Mouse (Mus musculus): ENCODE measurements around the gene 2900026A02Rik. TPM values are rescaled to one million over a fixed set of nuclear protein-coding genes. Genes with fewer than 3 reads are reported as not detected.

The 2900026A02Rik gene
- total and polyA plus RNA-seq, 3 experiments: not detected

- Histone ChIP-seq H3K9ac (ENCODE audit: control insufficient read depth, low read depth, low read length, poor library complexity, severe bottlenecking) (no peak overlapping the region), H3K27me3 (ENCODE audit: control insufficient read depth in 1 of 2, insufficient read depth in 2 of 2, low read length in 2 of 2) (no peaks in the 10 kb centered on the region), H3K27ac (ENCODE audit: control insufficient read depth, low read depth, low read length) (no peak overlapping the region), H3K4me3 (ENCODE audit: control insufficient read depth in 1 of 2, insufficient read depth in 1 of 2, low read depth in 2 of 2, low read length in 2 of 2) (no peak overlapping the region), H3K9me3 (replicated peaks; ENCODE audit: insufficient read depth, low read length) (no peaks in the 10 kb centered on the region), H3K4me1 (ENCODE audit: control insufficient read depth in 1 of 2, insufficient read depth in 2 of 2, low read length in 2 of 2) (no peaks in the 10 kb centered on the region), H3K79me2 (ENCODE audit: control insufficient read depth, insufficient read depth, low read length, poor library complexity) (no peaks in the 10 kb centered on the region), H3K36me3 (ENCODE audit: control insufficient read depth in 1 of 2, insufficient read depth in 2 of 2, low read length in 2 of 2) (no peaks in the 10 kb centered on the region)
- TF ChIP-seq USF2 (IDR thresholded peaks at IDR 0.05; ENCODE audit: borderline replicate concordance in 1 of 2, insufficient read depth in 1 of 2, low read depth in 1 of 2, low read length in 2 of 2) (no peak), CTCF (IDR thresholded peaks at IDR 0.05 in 2 of 3, conservative IDR thresholded peaks at IDR 0.05 in 1 of 3; ENCODE audit: control insufficient read depth in 1 of 3, insufficient read depth in 1 of 3, low read depth in 2 of 3, low read length in 3 of 3, poor library complexity in 1 of 3, severe bottlenecking in 1 of 3) (0 out of 6 replicates have a peak, but pooled peaks of 1 of the 3 experiments have one; percentile 4), EP300 (IDR thresholded peaks at IDR 0.05; ENCODE audit: low read depth in 1 of 2, low read length in 2 of 2) (no peak), POLR2AphosphoS2 (IDR thresholded peaks at IDR 0.05; ENCODE audit: low read length) (no peak), NELFE (IDR thresholded peaks at IDR 0.05; ENCODE audit: low read depth, low read length) (no peak), ELF1 (IDR thresholded peaks at IDR 0.05; ENCODE audit: low read depth, low read length) (no peak), UBTF (IDR thresholded peaks at IDR 0.05; ENCODE audit: borderline replicate concordance, insufficient read depth, low read depth, low read length) (no peak), HCFC1 (IDR thresholded peaks at IDR 0.05; ENCODE audit: low read depth, low read length) (no peak)
- no peak for DNase-seq (ENCODE audit: low read depth, low spot score)
Observed at GRCm38 (mm10) chr5:113079783-113080182, 141.3 kb downstream of the 2900026A02Rik start.

GRCm38 (mm10) chr5:113078686-113079085, 142.3 kb downstream of the 2900026A02Rik start:
- no peak overlapping the region for H3K4me3 ChIP-seq (ENCODE audit: control insufficient read depth in 1 of 2, insufficient read depth in 1 of 2, low read depth in 2 of 2, low read length in 2 of 2)
- no peaks in the 10 kb centered on the region for H3K36me3 ChIP-seq (ENCODE audit: control insufficient read depth in 1 of 2, insufficient read depth in 2 of 2, low read length in 2 of 2)
- no peaks in the 10 kb centered on the region for H3K9me3 ChIP-seq (replicated peaks; ENCODE audit: insufficient read depth, low read length)
- no peak overlapping the region for H3K9ac ChIP-seq (ENCODE audit: control insufficient read depth, low read depth, low read length, poor library complexity, severe bottlenecking)
- DNase-seq (ENCODE audit: low read depth, low spot score): no peak
- no peaks in the 10 kb centered on the region for H3K4me1 ChIP-seq (ENCODE audit: control insufficient read depth in 1 of 2, insufficient read depth in 2 of 2, low read length in 2 of 2)
- H3K27me3 ChIP-seq (ENCODE audit: control insufficient read depth in 1 of 2, insufficient read depth in 2 of 2, low read length in 2 of 2): no peaks in the 10 kb centered on the region
- H3K27ac ChIP-seq (ENCODE audit: control insufficient read depth, low read depth, low read length): no peak overlapping the region
- H3K79me2 ChIP-seq (ENCODE audit: control insufficient read depth, insufficient read depth, low read length, poor library complexity): no peaks in the 10 kb centered on the region
- no peak for TF ChIP-seq POLR2AphosphoS5 (IDR thresholded peaks at IDR 0.05; ENCODE audit: borderline replicate concordance, low read depth, low read length)
- peak; percentile 2 to 36 (median 23); a peak in 3 of 6 replicates for TF ChIP-seq CTCF (IDR thresholded peaks at IDR 0.05 in 2 of 3, conservative IDR thresholded peaks at IDR 0.05 in 1 of 3; ENCODE audit: control insufficient read depth in 1 of 3, insufficient read depth in 1 of 3, low read depth in 2 of 3, low read length in 3 of 3, poor library complexity in 1 of 3, severe bottlenecking in 1 of 3)
- TF ChIP-seq POLR2A (IDR thresholded peaks at IDR 0.05; ENCODE audit: control insufficient read depth in 1 of 2, insufficient read depth in 1 of 2, low read depth in 1 of 2, low read length in 2 of 2, poor library complexity in 1 of 2): no peak
- no peak for TF ChIP-seq NELFE (IDR thresholded peaks at IDR 0.05; ENCODE audit: low read depth, low read length)

- Histone ChIP-seq H3K9ac (ENCODE audit: control insufficient read depth, low read depth, low read length, poor library complexity, severe bottlenecking) (no peak within 1 kb of the TSS), H3K36me3 (ENCODE audit: control insufficient read depth in 1 of 2, insufficient read depth in 2 of 2, low read length in 2 of 2) (no peaks in the 10 kb centered on the region), H3K9me3 (replicated peaks; ENCODE audit: insufficient read depth, low read length) (no peaks in the 10 kb centered on the region), H3K79me2 (ENCODE audit: control insufficient read depth, insufficient read depth, low read length, poor library complexity) (no peaks in the 10 kb centered on the region), H3K27me3 (ENCODE audit: control insufficient read depth in 1 of 2, insufficient read depth in 2 of 2, low read length in 2 of 2) (no peaks in the 10 kb centered on the region), H3K4me1 (ENCODE audit: control insufficient read depth in 1 of 2, insufficient read depth in 2 of 2, low read length in 2 of 2) (no peaks in the 10 kb centered on the region), H3K4me3 (ENCODE audit: control insufficient read depth in 1 of 2, insufficient read depth in 1 of 2, low read depth in 2 of 2, low read length in 2 of 2) (no peak within 1 kb of the TSS), H3K27ac (ENCODE audit: control insufficient read depth, low read depth, low read length) (no peak within 1 kb of the TSS)
- DNase-seq (ENCODE audit: low read depth, low spot score): no peak
- TF ChIP-seq USF1 (IDR thresholded peaks at IDR 0.05; ENCODE audit: low read depth, low read length) (no peak), MYB (IDR thresholded peaks at IDR 0.05; ENCODE audit: low read depth, low read length) (no peak), JUND (IDR thresholded peaks at IDR 0.05; ENCODE audit: low read depth, low read length) (no peak), UBTF (IDR thresholded peaks at IDR 0.05; ENCODE audit: borderline replicate concordance, insufficient read depth, low read depth, low read length) (no peak)
Observed at GRCm38 (mm10) chr5:113070017-113070416, 151.0 kb downstream of the 2900026A02Rik start, which contains the start of gene Crybb2. Gene Crybb2 (minus strand): TSS chr5:113070117.
